Mouse (Mus musculus): ENCODE results near the gene Rgma.
A peak's percentile ranks its signal among the peaks of the same experiment; 100 is the strongest.

The Rgma gene

DNA sequence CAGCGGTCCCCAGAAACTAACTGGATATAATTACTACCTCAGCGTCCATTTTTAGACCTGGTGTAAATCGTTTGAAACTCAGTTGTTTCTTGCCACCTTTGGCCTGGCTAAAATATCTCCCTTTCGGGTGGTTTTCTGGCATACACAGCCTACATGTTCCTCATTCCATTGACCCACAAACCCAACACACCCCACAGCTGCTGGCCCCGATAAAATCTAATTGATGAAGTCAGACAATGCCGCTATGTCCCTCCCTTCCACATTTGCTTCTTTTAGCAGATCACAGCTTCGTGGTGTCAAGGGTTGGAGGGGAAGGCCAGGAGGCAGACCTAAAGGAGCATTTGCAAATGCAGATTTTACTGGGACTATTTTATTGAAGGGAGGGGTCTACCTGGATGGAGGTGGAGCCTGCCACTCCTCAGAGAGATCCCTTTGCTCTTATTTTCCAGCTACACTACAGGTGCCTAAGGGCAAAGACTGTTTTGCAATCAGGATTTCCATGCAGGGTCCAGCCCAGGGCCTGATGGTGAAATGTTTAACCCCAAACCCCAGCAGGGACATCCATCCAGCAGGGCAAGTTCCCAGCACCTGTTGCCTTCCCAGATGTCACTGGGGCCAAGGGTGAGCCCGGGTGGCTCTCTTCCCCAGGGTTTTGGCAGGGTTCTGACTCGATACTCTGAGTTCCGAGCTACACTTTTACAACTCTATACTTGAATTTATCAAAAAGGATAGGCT is 3.6 kb upstream of the Rgma start:
- no peak for DNase-seq (ENCODE audit: low spot score)

DNA sequence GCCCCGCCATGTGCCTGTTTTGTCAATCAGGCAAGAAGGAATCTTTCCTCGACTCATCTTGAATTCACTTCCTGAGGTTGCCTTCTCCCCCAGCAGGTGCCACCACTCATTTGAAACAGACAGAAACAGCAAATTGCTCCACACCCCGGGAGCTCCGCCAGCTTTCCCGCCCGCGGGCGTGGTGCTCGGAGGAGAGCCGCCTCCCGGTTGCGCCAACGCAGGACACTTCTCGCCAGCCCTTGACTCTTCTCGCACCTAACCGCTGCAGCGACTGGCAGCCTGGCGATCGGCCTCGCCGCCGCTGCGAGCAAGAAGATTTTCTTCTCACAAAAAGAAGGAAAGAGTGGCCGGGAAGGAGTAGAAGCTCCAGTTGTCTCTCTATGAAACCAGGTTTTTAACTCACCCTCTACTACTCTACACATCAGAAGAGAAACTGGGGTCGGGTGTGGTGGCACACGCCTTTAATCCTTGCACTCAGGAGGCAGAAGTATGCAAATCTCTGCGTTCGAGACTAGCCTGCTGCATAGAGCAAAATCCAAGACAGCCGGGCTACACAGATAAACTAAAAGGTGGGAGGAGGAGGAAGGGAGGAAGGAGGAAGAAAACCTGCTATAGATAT is 2.8 kb upstream of the Rgma start:
- DNase-seq (ENCODE audit: low spot score): peak; percentile 79

DNA sequence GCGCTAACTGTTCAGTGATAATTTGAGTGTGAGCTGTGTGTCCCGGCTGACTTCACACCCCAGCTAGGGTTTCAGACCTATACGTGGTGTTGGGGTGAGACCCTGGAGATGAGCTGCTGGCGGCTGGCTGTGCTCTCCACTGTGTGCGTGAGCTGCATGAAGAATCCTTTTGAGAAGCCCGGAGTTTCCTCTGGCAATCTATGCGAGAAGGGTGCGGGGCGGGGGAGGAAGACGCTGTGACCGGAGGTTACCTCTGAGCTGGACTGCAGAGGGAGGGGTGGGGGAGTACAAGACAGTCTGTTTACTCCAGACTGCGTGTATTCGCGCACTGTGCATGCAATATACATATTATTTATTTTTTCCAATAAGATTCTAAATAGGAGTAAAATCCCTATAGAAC is 582 bp upstream of the Rgma start:
- no peak for DNase-seq (ENCODE audit: low spot score)

DNA sequence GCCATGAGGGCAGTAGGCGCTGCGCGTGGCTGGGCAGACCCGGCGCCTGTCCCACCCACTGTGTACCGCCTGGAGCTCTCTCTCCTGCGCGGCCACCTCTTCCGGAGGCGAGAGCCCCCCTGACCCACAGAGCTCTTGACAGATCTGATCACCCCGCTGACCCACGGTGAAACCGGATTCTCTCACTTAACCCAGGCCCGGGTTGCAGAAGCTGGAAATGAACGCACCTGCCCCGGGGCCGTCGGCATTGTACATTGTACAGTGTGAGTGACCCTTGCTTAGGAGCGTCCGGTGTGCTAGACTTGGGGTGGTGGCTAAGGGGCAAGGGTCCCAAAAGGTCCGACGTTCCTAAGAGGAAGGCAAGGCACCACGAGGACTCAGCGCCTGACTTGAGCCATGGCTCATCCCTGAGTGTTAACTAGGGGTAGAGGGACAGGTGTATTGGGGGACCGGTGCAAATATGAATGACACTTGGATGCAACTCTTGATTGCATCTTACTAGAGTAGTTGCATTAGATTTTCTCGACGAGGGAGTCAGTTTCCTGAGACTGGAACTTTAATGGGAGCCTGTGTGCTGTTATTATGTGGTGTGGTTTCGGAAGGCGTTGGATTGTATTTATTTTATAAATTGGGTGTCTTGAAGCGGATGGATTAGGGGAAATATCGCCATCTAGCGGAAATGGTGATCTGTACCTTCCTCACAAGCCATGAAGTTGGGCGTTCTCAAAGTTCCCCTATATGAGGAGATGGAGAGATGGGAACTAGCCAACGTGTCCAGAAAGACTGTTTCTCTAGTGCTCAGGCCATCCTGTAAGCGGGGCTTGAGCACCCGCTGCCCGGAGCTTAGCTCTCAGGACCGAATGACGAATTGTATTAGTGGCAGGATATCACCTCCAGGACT is 1.0 kb downstream of the Rgma start:
- DNase-seq (ENCODE audit: low spot score): peak; percentile 9

DNA sequence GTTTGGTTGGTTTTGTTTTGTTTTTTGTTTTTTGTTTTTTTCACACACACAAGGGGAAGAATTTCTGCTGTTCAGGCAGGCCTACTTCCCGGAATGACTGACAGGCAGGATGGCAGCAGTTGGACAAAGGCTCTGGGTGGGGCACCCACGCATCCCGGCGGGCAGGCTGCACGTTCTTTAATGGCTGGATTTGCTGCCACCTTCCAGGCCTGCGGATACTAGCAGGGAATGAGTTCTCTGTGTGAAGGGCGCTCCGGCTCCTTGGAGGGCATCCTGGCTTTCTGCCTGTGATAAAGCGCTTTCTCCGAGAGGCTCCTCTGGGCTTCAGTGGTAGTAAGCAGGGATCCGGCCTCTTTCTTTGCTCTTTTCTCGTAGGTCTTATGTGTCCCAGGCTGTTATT is 2.0 kb downstream of the Rgma start:
- peak; percentile 12 for DNase-seq (ENCODE audit: low spot score)

DNA sequence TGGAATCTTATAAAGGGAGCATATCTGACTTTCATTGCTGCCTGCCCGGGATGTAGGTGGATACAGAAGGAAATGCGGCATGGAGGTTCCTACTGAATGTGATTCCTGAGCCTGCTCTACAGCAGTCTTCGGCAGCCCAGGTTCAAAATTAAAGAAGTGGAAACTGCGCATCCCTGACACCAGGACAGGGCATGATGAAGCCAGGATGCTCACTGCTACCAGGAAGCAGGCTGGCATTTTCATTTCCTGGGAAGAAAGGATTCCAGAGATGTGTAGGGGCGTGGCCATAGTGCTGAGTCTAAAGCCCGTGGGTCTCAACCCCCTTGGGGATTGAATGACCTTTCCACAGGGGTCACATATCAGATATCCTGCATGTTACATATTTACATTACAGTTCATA is 2.7 kb downstream of the Rgma start:
- DNase-seq (ENCODE audit: low spot score): no peak

DNA sequence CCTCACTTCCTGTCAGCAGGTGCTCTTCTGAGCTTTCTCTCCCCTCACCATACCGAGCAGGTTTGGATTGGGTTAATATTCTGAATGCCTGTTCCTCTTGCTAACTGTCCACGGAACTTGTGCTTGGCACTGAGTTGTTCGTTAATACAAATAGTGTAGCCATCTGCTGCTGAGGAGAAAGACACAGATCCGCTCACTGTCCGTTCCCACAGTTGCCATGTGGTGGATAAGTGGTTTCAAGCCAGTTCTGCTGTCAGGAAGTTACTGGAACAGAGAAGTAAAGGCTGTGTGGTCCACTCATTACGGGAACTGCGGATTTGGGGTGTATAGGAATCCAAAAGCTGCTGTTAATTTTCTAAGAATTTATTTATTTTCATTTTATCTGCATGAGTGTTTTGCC is 7.5 kb downstream of the Rgma start:
- DNase-seq (ENCODE audit: low spot score): no peak

DNA sequence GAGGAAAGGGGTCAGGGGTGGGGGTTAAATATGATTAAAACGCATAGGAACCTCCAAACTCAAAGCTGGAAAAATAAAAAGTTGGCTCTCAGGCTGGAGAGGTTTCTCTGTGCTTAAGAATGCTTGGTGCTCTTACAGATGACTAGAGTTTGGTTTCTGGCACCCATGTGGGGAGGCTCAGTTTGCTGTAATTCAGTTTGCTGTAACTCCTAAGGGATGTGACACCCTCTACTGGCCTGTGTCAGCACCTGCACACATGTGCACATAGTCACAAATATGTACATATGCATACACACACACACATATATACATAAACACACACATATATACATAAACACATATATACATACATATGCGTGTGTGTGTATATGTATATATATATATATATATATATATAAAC is 13.6 kb downstream of the Rgma start:
- DNase-seq (ENCODE audit: low spot score): no peak

DNA sequence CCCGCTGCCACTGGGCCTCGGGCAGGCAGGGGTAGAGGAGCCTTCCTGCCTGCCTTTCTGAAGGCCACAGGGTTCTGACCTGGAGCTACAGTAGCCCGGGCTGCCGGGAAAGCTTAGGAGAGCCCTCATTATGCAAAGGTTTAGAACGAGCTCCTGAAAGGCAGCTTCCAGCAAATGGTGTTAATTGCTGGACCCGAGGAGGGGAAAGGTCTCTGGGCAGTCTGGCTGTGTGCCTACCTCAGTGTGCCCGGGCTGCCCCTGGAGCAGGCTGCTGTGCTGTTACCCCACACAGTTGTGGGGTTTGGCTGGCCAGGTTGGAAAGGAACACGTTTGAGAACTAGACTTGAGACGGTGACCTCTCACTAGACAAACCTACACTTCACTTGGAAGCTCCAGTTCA is 14.1 kb downstream of the Rgma start:
- no peak for DNase-seq (ENCODE audit: low spot score)

DNA sequence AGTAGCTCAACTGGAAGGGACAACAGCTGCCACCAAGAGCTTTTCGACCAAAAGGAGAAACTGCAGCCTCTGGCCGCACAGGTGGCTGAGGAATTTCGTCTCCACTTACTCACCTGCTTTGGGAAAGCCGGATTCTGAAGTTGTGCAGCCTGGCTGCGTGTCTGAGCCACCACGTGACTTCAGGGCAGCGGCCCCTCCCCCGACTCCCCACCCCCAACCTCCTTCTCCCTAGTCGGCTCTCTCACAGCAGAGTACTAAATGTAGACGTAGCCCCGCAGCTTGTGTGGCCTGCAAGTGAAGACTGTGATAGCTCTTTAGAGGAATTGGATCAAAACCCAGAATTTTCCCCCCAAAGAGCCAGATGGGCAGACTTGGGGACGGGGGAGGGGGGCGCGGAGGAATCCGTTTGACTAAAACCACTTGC is 14.6 kb downstream of the Rgma start:
- DNase-seq (ENCODE audit: low spot score): no peak

DNA sequence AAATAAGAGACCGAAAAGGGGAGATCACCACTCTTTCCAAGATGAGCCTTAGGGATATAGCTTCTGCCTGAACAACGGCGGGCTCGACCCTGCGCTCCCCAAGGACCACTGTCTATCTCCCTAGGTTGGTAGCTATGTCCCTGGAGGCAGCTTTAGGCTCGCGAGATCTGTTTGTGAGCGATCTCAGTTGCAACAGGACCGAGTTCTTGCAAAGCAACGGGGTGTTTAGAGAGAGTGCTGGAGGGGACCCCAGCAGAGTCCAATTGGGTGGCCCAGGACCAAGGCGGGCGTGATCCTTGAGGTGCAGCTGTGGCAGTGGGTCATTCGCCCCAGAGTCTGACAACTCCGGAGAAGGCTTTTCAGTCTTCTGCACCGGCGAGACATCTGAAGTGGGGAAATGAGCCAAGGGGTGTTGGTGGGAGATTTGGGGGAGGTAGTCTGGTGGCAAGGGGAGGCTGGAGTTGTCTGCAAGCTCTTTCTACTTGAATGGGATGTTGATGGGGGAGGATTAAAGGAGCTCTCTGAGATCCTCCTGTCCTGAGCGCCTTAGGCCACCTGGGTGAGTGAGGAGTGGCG is 15.2 kb downstream of the Rgma start:
- no peak for DNase-seq (ENCODE audit: low spot score)

DNA sequence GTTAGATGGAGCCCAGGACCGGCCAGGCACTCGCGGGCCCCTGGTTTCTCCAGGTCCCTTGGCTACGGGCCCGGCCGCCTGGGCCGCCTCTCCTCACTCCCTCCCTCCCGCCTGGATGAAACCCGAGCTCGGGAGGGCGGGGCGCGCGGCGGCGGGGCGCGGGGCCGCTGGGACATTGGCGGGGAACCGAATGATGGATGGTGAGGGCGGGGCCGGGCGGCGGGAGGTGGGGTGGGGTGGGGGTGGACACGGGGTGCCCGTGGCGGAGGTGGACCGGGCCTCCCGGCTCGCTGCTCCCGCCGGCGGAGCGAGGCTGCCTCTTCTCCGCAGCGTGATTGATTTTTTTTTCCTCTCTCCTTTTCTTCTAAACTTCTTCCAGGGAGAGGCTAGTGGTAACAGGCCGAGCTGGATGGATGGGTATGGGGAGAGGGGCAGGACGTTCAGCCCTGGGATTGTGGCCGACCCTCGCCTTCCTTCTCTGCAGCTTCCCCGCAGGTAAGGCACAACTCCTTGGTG is 15.8 kb downstream of the Rgma start:
- peak; percentile 95 for DNase-seq (ENCODE audit: low spot score)

DNA sequence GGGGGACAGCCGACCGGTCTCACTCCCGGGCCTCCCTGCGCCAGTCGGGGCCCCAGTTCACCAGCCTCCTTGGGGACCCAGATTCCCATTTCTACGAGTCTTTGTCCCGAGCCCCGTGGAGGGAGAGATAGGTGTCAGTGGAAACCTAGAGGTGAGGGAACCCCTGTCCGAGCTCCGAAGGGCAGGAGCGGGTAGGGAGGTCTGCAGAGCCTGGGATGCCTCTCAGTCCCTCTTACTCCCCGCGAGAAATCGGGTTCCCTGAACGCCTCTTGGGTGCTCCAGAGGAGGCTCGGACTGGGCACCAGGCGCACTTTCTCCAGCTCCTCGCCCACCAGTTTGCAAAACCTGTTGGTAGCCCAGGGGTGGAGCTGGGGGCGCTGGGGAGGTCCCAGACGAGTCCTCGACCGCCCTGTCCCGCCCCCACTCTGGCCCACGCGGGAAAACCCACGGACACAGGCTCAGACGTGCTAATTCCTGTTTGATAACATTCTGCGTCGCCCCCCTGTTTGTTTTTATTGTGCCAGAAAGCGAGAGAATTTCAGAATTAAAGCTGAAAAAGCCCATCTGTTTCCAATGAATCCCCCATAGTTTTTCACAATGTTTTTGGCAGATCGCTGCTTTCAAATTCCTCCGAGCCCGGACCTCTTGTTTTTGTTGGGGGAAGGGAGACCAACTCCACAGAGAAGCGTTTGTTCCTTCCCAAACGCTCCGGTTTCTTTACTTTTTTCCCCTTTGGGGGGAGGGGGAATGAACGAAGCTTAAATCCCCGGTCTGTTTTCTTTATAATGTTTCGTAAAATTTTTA is 16.4 kb downstream of the Rgma start:
- peak; percentile 57 for DNase-seq (ENCODE audit: low spot score)

DNA sequence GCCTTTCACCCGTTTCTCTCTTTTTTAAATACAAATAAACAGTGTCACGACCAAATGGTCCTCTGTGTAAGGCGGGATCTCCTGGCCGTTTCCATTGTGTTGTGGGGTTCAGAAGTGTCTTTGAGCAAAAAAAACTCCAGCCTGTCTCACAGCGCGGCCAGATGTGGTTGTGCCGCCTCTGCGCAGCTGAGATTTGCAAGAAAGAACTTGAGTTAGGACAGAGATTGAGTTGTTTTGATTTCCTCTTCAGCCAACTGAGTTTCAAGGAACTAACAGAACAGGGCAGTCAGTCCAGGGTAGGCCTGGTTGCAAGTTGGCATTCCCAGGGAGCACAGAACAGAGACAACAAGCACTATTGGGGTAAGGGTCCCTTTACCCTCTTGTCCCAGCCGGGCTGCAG is 17.1 kb downstream of the Rgma start:
- DNase-seq (ENCODE audit: low spot score): no peak

DNA sequence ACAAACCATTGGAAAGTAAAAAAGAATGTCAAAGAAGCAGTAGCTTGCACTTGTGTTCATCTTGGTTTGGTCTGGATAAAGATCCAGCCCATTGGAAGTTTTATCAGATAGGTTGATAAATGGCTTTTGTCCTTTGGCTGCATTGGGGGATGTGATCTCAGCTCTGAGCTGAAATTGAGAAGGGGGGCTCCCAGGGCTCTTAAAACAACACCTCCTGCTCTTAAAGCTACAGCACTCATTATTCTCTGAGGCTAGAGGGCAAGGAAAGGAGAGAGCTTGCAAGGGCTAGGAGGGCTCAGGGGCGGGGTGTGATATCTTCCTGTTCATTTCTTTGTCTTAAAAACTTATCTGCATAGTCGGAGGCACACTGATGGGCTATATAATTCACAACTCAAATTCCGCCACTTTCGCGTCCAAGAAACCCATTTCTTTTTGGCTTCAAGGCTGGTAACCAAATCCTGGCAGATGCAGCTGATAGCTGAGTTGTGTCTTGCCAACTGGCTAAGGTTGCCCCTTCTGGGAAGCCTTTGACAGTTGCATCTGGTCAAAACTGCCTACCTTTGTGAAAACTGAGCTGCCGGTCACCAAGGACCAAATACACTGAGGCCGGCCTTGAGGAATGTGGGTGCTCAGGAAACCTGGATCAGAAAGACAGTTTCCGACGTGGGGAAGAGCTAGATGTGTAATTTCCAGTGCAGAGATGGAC is 18.2 kb downstream of the Rgma start:
- no peak for DNase-seq (ENCODE audit: low spot score)

DNA sequence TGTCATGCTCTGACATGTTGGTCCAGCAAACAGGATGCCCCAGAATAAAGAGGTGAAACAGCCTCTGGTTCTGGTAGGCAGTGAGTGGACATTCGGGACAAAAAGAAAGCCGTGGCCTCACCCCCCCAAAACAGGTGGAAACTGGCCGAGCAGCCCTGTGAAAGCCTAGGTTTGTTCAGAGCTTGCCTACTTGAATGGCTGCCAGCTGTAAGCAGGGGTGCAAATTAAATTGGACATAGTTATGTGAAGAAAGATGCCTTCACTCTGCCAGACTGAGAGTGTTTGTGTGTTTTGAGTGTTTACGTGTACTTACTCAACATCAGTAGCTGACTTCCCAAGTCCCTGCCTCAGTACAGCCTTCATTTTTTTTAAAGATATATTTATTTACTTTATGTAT is 18.7 kb downstream of the Rgma start:
- no peak for DNase-seq (ENCODE audit: low spot score)

DNA sequence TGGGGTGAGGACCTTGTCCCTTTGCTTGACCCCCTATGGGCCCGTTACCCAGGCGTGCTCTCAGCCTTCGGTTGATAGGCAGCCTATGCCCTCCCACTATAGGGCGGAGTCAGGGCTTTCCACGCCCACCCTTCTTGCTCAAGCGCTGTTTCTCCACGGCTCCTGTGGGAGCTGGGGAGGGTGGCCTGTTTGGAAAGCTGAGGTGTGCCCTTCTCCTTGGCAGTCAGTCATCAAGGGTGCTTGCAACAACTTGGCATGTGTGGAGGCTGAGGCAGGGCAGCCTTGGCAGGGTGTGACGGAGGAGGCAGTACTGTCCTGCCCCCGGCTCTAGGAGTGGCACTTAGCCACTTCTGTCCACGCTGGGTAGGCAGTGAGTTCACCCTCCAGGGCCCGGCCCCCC is 23.0 kb downstream of the Rgma start:
- DNase-seq (ENCODE audit: low spot score): peak; percentile 69

DNA sequence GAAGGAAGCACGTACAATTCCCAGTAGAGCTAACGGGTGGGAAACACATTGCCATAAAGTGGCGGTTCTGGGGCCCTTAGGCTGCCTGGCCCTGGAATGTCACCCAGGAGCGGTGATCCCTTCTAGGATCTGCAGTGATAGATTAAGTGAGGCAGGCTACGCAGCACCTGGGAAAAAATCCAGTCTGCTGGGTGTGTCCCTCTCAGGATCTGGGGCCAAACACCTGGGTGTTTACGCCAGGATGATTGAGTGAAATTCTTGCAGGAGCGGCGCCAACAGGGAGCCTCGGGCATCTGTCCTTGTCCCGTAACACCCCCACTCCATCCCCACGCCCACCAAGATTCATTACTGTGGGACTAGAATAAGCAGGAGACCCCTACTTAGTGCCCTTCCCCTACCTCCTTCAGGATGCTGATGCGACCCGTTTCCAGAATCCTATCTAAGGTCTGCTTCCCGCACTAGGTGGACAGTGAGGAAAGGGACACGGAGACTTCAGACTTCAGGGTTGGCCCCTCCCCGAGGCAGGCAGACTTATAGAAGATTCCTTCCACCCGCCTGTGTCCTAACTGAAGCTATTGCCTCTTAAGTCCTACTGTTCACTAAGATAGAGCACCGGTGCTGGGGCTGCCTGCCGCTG is 23.6 kb downstream of the Rgma start:
- DNase-seq (ENCODE audit: low spot score): no peak

DNA sequence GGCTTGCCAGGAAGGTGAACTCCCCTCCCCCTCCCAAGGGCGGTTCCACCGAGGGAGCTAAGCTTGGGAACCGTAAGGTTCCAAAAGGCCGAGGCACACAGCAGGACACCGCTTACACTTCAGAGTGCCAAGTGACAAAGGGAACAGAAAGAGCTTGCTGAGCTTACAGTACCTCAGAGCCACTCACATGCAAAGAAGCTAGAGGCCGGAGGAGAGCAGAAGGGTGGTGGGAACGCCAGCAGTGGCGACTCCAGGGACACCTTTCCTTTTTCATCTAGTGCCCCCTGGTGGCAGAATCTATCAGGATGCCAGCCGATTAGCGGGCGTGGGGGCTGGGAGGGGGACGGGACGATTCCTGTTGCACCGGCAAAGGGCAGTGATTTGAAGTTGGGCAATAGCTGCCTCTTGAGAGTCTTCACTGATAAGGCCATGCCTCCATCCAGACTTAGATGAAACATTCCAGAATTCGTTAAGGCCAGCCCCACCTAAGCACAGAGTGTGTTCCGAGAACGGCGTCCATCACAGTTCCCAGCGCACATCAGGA is 24.3 kb downstream of the Rgma start:
- DNase-seq (ENCODE audit: low spot score): peak; percentile 66

All from ovary, postnatal 36 days (tissue).